Comparison of ENCODE assay signal across 8 mouse cellular contexts in the genomic region with DNA sequence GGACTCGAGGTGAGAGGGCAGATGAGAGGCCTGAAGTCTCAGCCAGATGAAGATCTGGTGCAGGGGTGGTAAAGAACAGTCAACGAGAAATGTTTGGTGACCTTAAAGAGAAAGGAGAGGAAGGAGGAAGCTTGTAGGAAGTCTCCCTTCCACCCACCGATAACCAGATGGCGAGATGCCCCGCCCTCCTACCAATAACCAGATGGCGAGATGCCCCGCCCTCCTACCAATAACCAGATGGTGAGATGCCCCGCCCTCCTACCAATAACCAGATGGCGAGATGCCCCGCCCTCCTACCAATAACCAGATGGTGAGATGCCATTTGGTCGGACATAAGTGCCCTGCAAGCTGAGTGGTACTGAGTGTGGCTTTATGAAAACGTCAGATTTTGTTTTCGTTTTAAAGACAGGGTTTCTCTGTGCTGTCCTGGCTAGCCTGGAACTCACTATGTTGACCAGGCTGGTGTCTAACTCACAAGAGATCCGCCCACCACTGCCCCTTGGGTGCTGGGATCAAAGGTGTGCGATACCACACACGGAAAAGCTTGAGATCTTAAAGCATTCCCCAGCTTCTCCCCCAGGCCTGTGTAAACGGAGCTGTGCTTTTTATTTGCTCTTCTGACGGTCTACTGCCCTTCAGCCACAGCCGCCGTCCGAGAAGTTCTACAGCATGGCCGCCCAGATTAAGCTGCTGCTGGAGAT. TPM values are rescaled to one million over a fixed set of nuclear protein-coding genes. Genes with fewer than 3 reads are reported as not detected.
A peak's percentile ranks its signal among the peaks of the same experiment; 100 is the strongest.
DNase-seq lines count a peak whose midpoint lies in the region; ATAC-seq and TF ChIP-seq lines count a peak whose summit lies in the region.

No protein-coding gene starts in this region.

- H3K27ac ChIP-seq in lung, embryonic 15.5 days: peak overlapping the region; percentile 22
- H3K27ac ChIP-seq in stomach, embryonic 16.5 days (ENCODE audit: low read length): no peak overlapping the region; the same call in 1 of the 2 replicates

- no peak overlapping the region for H3K4me3 ChIP-seq in lung, embryonic 15.5 days
- peak overlapping the region; percentile 91 for H3K4me3 ChIP-seq in erythroblast, embryonic 14.5 days (replicated peaks)
- no peak overlapping the region for H3K4me3 ChIP-seq in stomach, embryonic 16.5 days (replicated peaks; ENCODE audit: low read length)
- H3K4me3 ChIP-seq in lung, adult 2 months (replicated peaks; ENCODE audit: extremely low read depth, low read depth, low read length): no peak overlapping the region

- no peak for TF ChIP-seq CTCF in lung, adult 2 months (IDR thresholded peaks at IDR 0.05; ENCODE audit: insufficient read depth, low read length)

- H3K27me3 ChIP-seq in lung, embryonic 15.5 days: no peaks in the 10 kb centered on the region
- peaks cover 3% of the 10 kb centered on the region; the same call in 1 of the 2 replicates for H3K27me3 ChIP-seq in erythroblast, embryonic 14.5 days (ENCODE audit: control insufficient read depth)
- H3K27me3 ChIP-seq in stomach, embryonic 16.5 days (ENCODE audit: control insufficient read depth, insufficient read depth, low read length): no peaks in the 10 kb centered on the region

- peaks cover 25% of the 10 kb centered on the region for H3K4me1 ChIP-seq in lung, embryonic 15.5 days
- peaks cover 44% of the 10 kb centered on the region for H3K4me1 ChIP-seq in erythroblast, embryonic 14.5 days (ENCODE audit: control insufficient read depth)
- peaks cover 13% of the 10 kb centered on the region for H3K4me1 ChIP-seq in stomach, embryonic 16.5 days (ENCODE audit: control insufficient read depth, insufficient read depth, low read length)
- H3K4me1 ChIP-seq in lung, adult 2 months (ENCODE audit: control insufficient read depth, insufficient read depth, low read length): peaks cover 4% of the 10 kb centered on the region; the same call in 1 of the 2 replicates

- DNase-seq in lung, postnatal 10 days: no peak
- DNase-seq in liver: peak; percentile 80
- no peak for DNase-seq in frontal cortex, postnatal 14 days (ENCODE audit: low spot score in 2 of 2)
- no peak for DNase-seq in kidney, postnatal 14 days
- DNase-seq in lung, adult 2 months: no peak

- H3K36me3 ChIP-seq in lung, embryonic 15.5 days: peaks cover 46% of the 10 kb centered on the region
- H3K36me3 ChIP-seq in erythroblast, embryonic 14.5 days (ENCODE audit: control insufficient read depth): peaks cover 55% of the 10 kb centered on the region
- peaks cover 10% of the 10 kb centered on the region; the same call in 1 of the 2 replicates for H3K36me3 ChIP-seq in stomach, embryonic 16.5 days (ENCODE audit: control insufficient read depth, insufficient read depth, low read length)

- no peak overlapping the region for H3K4me2 ChIP-seq in lung, embryonic 15.5 days
- no peak overlapping the region for H3K4me2 ChIP-seq in stomach, embryonic 16.5 days (ENCODE audit: low read depth, low read length)

- WGBS in lung, embryonic 15.5 days: 54% methylated on average over 22 of the region's 22 CpGs
- WGBS in stomach, embryonic 16.5 days: 63% methylated on average over 22 of the region's 22 CpGs
- 64% methylated on average over 22 of the region's 22 CpGs for WGBS in lung, adult 2 months

- TF ChIP-seq POLR2A in lung, adult 2 months (IDR thresholded peaks at IDR 0.05; ENCODE audit: borderline replicate concordance, extremely low read depth, low read depth, low read length): no peak

- no peak overlapping the region for H3K9ac ChIP-seq in lung, embryonic 15.5 days
- no peak overlapping the region for H3K9ac ChIP-seq in stomach, embryonic 16.5 days (ENCODE audit: low read length)

- no peaks in the 10 kb centered on the region for H3K9me3 ChIP-seq in lung, embryonic 15.5 days
- no peaks in the 10 kb centered on the region for H3K9me3 ChIP-seq in erythroblast, embryonic 14.5 days (ENCODE audit: control insufficient read depth, low read length)
- no peaks in the 10 kb centered on the region for H3K9me3 ChIP-seq in stomach, embryonic 16.5 days (replicated peaks; ENCODE audit: control insufficient read depth, low read length)

- ATAC-seq in lung, embryonic 15.5 days (ENCODE audit: borderline replicate concordance, extremely low read depth, low FRiP score, low TSS enrichment): no peak
- ATAC-seq in stomach, embryonic 16.5 days (ENCODE audit: insufficient read depth, low FRiP score): peak; percentile 16; the same call in 1 of the 2 replicates

RNA-seq across cellular contexts. Expression of a gene that starts 1.5 kb away (rescaled TPM):
- 23.7 and 24.5 TPM in 2 replicates for polyA plus RNA-seq in lung, embryonic 15.5 days (2015; fragmentation: Nextera tagmentation; extraction: Ambion mirVana)
- 0.04 and 0.08 TPM in 2 replicates for polyA plus RNA-seq in erythroblast, embryonic 14.5 days (2012)
- 47.9 and 50.3 TPM in 2 replicates for polyA plus RNA-seq in stomach, embryonic 16.5 days (2015; fragmentation: Nextera tagmentation; extraction: Ambion mirVana)
- polyA plus RNA-seq in lung, adult 2 months (2012; rRNA removed): 15.3 and 16.9 TPM in 2 replicates

RNA-seq across cellular contexts. Expression of a gene that starts 2.4 kb away (rescaled TPM):
- 26.5 and 27.7 TPM in 2 replicates for polyA plus RNA-seq in lung, embryonic 15.5 days (2015; fragmentation: Nextera tagmentation; extraction: Ambion mirVana)
- 4.4 and 4.5 TPM in 2 replicates for polyA plus RNA-seq in erythroblast, embryonic 14.5 days (2012)
- polyA plus RNA-seq in stomach, embryonic 16.5 days (2015; fragmentation: Nextera tagmentation; extraction: Ambion mirVana): 17.3 and 20.8 TPM in 2 replicates
- 43.9 and 45.9 TPM in 2 replicates for polyA plus RNA-seq in lung, adult 2 months (2012; rRNA removed)

RNA-seq across cellular contexts. Expression of a gene that starts 32.2 kb away (rescaled TPM):
- polyA plus RNA-seq in lung, embryonic 15.5 days (2015; fragmentation: Nextera tagmentation; extraction: Ambion mirVana): 2.5 and 3.1 TPM in 2 replicates
- not detected in 2 replicates for polyA plus RNA-seq in erythroblast, embryonic 14.5 days (2012)
- polyA plus RNA-seq in stomach, embryonic 16.5 days (2015; fragmentation: Nextera tagmentation; extraction: Ambion mirVana): 1.6 and 2.3 TPM in 2 replicates
- polyA plus RNA-seq in lung, adult 2 months (2012; rRNA removed): 2.6 and 4.0 TPM in 2 replicates

RNA-seq across cellular contexts. Expression of a gene that starts 32.6 kb away (rescaled TPM):
- 43.7 and 44.6 TPM in 2 replicates for polyA plus RNA-seq in lung, embryonic 15.5 days (2015; fragmentation: Nextera tagmentation; extraction: Ambion mirVana)
- polyA plus RNA-seq in erythroblast, embryonic 14.5 days (2012): 46.7 and 53.9 TPM in 2 replicates
- polyA plus RNA-seq in stomach, embryonic 16.5 days (2015; fragmentation: Nextera tagmentation; extraction: Ambion mirVana): 36.2 and 41.2 TPM in 2 replicates
- polyA plus RNA-seq in lung, adult 2 months (2012; rRNA removed): 21.2 and 31.7 TPM in 2 replicates

RNA-seq across cellular contexts. Expression of a gene that starts 32.9 kb away (rescaled TPM):
- 19.7 and 20.6 TPM in 2 replicates for polyA plus RNA-seq in lung, embryonic 15.5 days (2015; fragmentation: Nextera tagmentation; extraction: Ambion mirVana)
- polyA plus RNA-seq in erythroblast, embryonic 14.5 days (2012): 0.38 and 0.43 TPM in 2 replicates
- polyA plus RNA-seq in stomach, embryonic 16.5 days (2015; fragmentation: Nextera tagmentation; extraction: Ambion mirVana): 13.9 and 17.1 TPM in 2 replicates
- 6.2 and 7.1 TPM in 2 replicates for polyA plus RNA-seq in lung, adult 2 months (2012; rRNA removed)

Comparison
In these comparisons a context has a peak if more than half of its experiments do, and no peak if none do; other contexts are left out.
1. RNA of a gene that starts 1.5 kb away (polyA plus RNA-seq): 47.9 to 50.3 TPM in stomach, embryonic 16.5 days, 23.7 to 24.5 TPM in lung, embryonic 15.5 days and 15.3 to 16.9 TPM in lung, adult 2 months; 0.04 to 0.08 TPM in erythroblast, embryonic 14.5 days; every median in the first group is over 10 times any median in the second.